Mouse (Mus musculus): ENCODE results near the gene Foxn4.

Foxn4 gene

DNA sequence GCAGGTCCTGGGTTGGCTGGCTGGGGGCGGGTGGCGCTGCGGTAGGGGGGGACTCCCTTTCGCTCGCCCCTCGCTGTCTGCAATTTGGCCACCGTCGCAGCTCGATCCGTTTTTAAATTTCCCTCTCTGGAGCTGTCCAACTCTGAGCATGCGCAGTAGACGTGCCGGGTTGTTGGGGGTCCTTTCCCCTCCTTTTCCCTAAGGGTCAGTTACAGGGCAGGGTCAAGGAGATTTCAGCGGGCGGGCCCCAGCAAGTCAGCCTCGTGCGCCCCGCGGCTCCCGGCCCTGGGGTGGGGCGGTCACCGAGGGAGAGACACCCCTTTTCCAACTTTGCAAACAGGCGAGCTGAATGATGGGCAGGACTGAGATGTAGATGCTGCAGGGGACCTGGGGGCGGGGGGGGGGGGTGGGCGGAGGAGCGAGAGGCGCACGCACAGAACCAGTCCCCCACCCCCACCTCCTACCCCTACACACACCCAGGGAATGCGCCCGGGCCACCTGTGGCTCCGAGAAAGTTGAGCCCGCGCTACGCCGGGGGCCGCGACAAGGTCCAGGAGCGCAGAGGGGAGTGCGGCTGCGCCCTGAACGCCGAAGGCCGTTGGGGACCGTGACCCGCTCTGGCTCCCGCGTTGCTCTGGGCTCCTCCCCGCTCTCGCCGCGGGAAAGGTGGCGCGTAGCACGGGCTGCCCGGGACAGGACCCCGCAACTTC, at the start of gene Foxn4:
Gene Foxn4 (minus strand): TSS at position 115 of the 710 bp plus-strand sequence.
- no peak for DNase-seq

DNA sequence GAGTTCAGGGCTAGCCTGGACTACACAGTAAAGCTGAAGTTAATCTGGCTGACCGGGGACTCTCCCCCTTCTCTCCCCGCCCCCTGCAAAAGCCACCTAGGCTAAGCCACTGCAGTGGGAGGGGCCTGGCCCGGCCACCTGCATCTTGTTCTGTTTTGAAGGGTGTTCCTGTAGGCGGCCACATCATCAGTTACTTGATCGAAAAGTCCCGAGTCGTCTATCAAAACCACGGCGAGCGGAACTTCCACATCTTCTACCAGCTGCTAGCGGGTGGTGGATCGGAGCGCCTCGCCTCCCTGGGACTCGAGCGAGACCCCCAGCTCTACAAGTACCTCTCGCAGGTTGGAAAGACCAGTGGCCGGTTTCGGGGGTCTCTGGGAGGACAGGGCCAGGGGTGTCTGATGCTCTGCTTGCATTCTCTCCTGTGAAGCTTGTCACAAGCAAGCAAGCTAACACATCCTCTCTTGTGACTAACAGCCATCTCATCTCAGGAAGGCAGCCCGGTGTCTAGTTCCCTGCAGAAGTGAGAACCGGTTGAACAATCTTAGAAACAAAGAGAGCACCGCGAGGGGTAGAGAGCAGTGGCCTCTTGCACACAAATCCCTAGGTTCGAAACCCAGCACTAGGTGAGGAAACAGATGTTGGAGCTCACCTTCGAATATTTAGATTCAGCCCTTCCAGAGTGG, 49.6 kb upstream of the Foxn4 start:
- DNase-seq = peak; percentile 17 to 38

- DNase-seq = no peak
These were observed 36.1 kb upstream of the Foxn4 start for GRCm38 (mm10) chr5:114309680-114310036.

GRCm38 (mm10) chr5:114308765-114309679, 35.4 kb upstream of the Foxn4 start:
- DNase-seq = no peak

GRCm38 (mm10) chr5:114306496-114306895, 32.9 kb upstream of the Foxn4 start:
- DNase-seq = no peak

- DNase-seq = no peak
These were observed 29.6 kb upstream of the Foxn4 start for GRCm38 (mm10) chr5:114303166-114303565.

- DNase-seq = no peak
These were observed 26.4 kb upstream of the Foxn4 start for GRCm38 (mm10) chr5:114299883-114300610.

- no peak for DNase-seq
These were observed 25.7 kb upstream of the Foxn4 start for GRCm38 (mm10) chr5:114299156-114299855.

DNA sequence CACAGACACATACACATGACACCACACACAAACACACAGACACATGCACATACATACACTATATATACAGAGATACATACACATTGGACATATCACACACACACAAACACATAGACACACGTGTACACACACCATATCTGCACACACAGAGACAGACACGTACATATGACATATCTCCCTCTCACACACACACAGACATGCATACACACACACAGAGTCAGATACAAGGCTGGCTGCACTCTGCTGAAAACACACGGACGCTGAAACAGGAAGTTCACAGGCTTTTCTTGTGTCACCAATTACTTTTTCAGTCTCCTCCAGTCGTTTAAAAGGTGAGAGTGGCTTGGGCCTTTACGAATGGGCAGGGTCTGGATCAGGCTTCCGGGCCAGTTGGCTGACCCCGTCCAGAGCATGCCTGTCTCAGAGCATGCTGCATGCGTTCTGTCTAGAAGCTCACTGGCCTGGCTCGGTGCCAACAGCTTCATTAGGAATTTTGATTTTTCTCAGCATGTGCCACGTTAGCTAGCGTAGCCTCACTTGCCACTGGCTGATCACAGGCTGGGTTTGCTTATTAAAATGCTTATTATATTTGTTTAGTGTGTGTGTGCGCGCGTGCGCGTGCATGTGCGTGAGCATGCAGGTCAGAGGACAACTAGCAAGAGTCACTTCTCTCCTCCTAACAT, 24.7 kb upstream of the Foxn4 start:
- DNase-seq = no peak

DNA sequence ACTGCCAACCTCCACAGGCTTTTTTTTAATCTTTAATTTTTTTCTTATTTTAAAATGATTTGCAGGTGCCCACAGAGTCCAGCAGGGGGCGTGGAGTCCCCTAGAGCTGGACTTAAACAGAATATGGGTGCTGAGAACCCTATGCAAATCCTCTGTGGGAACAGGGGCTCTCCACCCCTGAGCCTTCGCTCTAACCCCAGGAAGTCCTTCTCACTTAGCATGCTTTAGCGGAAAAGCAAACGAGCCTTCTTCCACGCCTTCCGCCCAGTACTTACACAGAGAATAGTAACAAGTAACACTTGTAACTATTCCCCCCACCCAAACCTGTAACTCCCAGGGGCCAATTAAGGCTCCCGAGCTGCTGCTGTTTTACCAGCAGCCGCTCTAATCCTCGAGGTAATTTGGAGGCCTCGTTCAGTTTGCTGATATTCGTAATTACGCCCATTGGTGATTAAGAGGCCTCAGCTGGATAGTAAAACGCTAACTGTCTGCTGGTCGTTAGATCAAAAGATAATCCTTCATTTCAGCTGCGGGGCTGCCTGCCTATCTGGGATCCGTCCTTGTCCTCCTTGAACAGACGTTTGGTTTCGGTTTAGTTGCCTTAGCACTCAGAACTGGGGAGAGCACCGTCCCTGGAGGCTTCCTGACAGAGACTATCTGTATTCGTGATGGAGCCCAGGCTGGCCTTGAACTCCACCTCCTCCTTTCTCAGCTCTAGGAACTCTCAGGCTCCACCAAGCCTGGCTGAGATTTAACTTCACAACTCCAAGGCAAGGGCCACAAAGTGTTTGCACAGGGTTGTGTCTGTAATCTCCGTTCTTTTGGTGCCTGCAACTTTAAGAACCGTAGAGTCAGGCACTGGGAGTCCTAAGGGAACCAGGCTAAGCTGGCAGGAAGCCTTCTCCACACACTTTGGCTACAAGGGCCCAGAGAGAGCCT, 23.4 kb upstream of the Foxn4 start:
- no peak for DNase-seq

DNA sequence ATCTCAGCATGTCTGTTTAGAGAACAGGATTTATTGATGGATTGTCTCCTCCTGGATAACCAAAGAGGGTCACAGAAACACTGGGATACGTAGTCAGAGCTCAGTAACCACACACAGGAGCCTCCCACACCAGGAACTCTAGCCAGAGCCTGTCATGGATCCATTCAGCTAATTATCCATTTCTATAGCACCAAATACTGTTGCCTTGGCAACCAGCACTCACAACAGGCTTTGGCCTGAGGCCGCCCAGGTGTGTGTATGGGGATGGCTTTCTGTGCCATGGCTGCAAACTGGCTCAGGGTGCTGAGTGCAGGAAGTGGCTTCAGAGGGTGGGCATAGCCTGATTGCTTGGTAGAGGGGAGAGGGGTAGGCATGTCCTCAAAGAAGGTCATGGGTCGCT, 16.4 kb upstream of the Foxn4 start:
- DNase-seq = no peak

DNA sequence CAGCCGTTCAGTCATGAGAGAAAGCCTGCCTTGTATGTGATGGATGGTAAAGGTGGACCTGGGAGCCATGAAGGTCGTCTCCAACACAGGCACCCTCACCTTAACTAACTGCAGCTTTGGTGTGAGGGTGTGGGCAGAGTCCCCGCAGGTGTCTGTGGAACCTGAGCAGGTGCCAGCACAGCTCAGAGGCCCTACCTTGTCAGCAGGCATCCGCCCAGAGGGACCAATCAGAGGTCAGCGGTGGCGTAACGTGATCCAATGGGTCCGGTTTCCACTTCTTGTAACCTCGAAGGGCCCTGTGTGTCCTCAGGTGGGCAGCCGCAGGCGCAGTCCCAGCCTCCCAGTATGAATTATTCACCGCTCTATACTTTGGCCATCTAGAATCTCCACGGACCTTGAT, 15.3 kb upstream of the Foxn4 start, which contains the start of gene Myo1h:
Gene Myo1h (plus strand): TSS at position 293 of the 400 bp plus-strand sequence.
- DNase-seq = peak in 1 of 2 experiments; percentile 57

DNA sequence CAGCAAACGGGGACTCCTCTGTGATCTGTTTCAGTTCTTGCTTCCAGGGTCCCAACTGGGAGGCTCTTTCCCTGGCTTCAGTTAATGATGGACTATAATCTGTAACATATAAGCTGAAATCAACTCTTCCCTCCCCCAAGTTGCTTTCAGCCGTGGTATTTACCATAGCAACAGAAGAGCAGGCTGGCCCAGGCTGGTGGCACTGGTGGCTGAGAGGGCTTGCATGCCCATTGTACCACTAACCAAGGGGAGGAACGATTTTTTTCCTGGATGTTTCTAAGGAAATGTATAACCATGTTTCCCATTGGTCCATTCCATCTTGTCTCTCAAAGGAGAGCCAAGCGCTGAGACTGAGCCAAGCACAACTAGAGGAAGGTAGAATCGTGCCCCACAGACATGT, 14.8 kb upstream of the Foxn4 start:
- no peak for DNase-seq

- no peak for DNase-seq
These were observed 13.4 kb upstream of the Foxn4 start for GRCm38 (mm10) chr5:114286872-114287571.

- DNase-seq = no peak
These were observed 12.5 kb upstream of the Foxn4 start for GRCm38 (mm10) chr5:114286102-114286501.

- no peak for DNase-seq
These were observed 11.7 kb upstream of the Foxn4 start for GRCm38 (mm10) chr5:114285398-114285700.

DNA sequence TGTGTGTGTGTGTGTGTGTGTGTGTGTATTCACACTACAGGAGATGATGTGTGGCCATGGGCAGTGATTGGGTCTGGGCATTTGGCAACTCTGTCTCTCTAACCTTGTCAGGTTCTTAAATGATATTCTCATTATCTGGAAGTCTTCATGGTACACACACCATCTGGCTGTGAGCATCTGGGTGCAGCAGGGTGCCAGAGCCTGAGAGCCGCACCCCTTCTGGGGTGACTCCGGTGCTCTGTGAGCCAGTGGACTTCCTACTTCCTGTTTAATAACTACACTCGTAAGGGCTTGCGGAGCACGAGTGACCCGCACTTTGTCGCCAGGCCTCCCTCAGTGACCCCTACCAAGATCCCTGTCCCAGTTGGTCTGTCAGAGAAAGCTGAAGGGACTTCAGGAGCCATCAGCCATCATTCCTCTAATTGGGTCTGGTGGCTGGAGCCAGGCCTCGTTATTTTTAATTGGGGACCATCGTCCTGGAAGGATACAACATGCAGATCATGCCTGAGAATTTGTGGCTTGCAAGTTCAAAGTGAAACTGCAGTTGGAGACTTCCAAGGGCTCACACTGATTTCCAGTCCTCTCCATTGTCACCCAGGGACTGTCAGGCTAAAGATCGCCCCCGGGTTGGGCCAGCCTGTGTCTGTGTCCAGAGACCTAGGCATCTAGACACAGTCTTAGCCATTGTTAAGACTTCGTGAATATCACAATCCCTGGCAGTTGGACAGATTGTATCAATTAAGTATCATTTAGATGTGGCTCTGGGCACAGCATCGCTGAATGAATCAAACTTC, 11.2 kb upstream of the Foxn4 start:
- DNase-seq = no peak

DNA sequence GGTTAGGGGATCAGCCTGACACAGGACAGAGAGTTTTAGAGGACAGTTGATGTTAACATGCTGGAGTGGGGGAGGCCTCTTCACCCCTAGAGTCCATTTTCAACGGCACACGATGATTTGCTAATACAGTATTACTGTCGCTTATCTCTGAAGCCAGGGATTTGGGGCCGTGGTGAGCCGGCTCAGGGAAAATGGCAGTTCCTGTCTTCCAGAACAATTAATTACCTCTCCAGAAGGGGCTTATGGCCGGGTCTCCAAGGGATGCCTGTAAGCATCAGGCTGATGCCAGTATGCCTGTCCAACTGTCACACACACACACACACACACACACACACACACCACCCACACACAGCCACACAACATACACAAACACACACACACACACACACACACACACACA, 8.7 kb upstream of the Foxn4 start:
- DNase-seq = no peak
